Mouse (Mus musculus): ENCODE measurements at regions not wholly inside any gene's neighbourhood (a gene's known extent, or its start where the extent isn't known, plus 50 kb on each side); places are given as distances from the start of the nearest gene placed in this dataset.

DNA sequence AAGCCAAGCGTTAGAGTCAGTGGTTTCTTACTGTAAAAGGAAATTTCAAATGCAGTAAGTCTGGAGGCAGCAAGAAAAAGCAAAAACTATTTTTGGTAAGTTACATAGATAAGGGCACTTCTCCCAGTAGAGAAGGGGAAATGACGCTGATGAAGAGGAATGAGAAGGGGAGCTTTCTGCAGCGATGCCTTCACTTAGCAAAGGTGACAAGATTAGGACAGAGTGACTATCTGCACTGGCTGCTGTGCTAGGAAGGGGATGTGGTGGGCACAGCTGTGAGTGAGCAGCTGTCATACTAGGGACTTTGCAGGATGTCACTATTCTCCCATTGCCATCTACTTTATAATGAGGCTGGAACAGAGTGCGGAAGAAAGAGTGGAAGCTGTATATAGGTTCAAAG, 156.5 kb downstream of the Ibtk start:
- TF ChIP-seq CTCF (IDR thresholded peaks at IDR 0.05; ENCODE audit: borderline replicate concordance, insufficient read depth, low read length): no peak
- no peak for TF ChIP-seq POLR2A (IDR thresholded peaks at IDR 0.05; ENCODE audit: low read depth, low read length)

Data from embryonic fibroblast, embryonic 13.5 days (primary cell).